11 mouse cellular contexts compared by ENCODE assay signal in the genomic region with DNA sequence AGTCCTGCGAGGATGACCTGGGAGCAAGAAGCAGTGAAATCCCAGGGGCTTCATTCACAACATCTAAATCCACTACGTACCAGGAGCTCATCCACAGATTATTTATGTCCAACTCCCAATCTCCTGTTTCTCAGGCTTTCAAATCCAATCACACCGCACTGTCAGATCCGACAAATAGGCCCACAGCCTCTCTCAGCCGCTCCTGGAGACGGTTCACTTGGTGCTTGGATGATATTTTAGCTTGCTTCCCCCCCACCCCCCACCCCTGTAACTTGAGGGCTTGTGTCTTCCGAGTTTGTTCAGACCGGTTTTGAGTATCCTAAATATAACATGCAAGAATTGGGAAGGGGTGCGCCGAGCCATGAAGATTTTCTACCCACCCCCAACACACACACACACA.
"Had no signal": no experiment of that assay in that cellular context is flagged by ENCODE, and none has a peak within 500 bp of the region (broad histone marks: within the 10 kb centered on the region; RNA-seq: fewer than 3 reads in every experiment).

No protein-coding gene starts in this region.

- H3K4me3 ChIP-seq: kidney, embryonic 15.5 days; left cerebral cortex, adult 2 months; liver, embryonic 13.5 days had no signal

- H3K4me2 ChIP-seq: kidney, embryonic 15.5 days; liver, embryonic 13.5 days; midbrain, embryonic 11.5 days had no signal

- H3K9ac ChIP-seq: kidney, embryonic 15.5 days; liver, embryonic 13.5 days had no signal

- DNase-seq: kidney, adult 8-10 months; kidney, postnatal 10 days; kidney, postnatal 36 days; layer of hippocampus, postnatal 36 days; liver, embryonic 13.5 days; midbrain, embryonic 14.5 days; thymus, adult 18-20 months; thymus, postnatal 36 days had no signal

- H3K27ac ChIP-seq: kidney, embryonic 15.5 days; left cerebral cortex, adult 2 months; liver, embryonic 13.5 days had no signal

- H3K27me3 ChIP-seq: kidney, embryonic 15.5 days; liver, embryonic 13.5 days had no signal

- H3K4me1 ChIP-seq: liver, embryonic 13.5 days had no signal

- H3K9me3 ChIP-seq: kidney, embryonic 15.5 days had no signal

- H3K36me3 ChIP-seq: kidney, embryonic 15.5 days; liver, embryonic 13.5 days had no signal
